In genomic region chr13:104040950-104041349, GRCm38 (mm10) we compare ENCODE assay signal across 16 mouse cellular contexts.
DNase-seq lines count a peak whose midpoint lies in the region; ATAC-seq and TF ChIP-seq lines count a peak whose summit lies in the region.
"Had no signal": no experiment of that assay in that cellular context is flagged by ENCODE, and none has a peak within 500 bp of the region (broad histone marks: within the 10 kb centered on the region; RNA-seq: fewer than 3 reads in every experiment).

No protein-coding gene starts in this region.

- H3K27me3 ChIP-seq in G1E (ENCODE audit: insufficient read depth, low read length), result no peaks in the 10 kb centered on the region
- H3K27me3 ChIP-seq in liver, embryonic 13.5 days, result no peaks in the 10 kb centered on the region
- H3K27me3 ChIP-seq in forebrain, embryonic 10.5 days (ENCODE audit: poor library complexity, severe bottlenecking), result no peaks in the 10 kb centered on the region
- H3K27me3 ChIP-seq in midbrain, embryonic 13.5 days, result no peaks in the 10 kb centered on the region
- H3K27me3 ChIP-seq: embryonic facial prominence, embryonic 13.5 days; lung, embryonic 15.5 days; midbrain, embryonic 15.5 days had no signal

- DNase-seq in 3T3-L1 (ENCODE audit: low read depth, low spot score) (peak; percentile 90), G1E (ENCODE audit: low spot score) (peak; percentile 63)
- peak; percentile 11 for DNase-seq in c-Kit-negative CD71-positive TER-119-positive erythroid progenitor cells, embryonic 14.5 days (ENCODE audit: low read depth, low spot score)
- peak; percentile 23 for DNase-seq in liver, embryonic 13.5 days
- DNase-seq in thymus, postnatal 10 days (ENCODE audit: low spot score in 2 of 2), result no peak
- DNase-seq in forebrain, embryonic 10.5 days (ENCODE audit: extremely low spot score, low spot score), result no peak
- no peak for DNase-seq in cerebellum, postnatal 10 days
- DNase-seq: cerebellum, adult 9-11 months; heart, adult 2 months; left cerebral cortex, postnatal 4 days; right cerebral cortex, adult 18-20 months had no signal

- H3K4me3 ChIP-seq in G1E (ENCODE audit: low read depth, low read length), result no peak overlapping the region; the same call in 1 of the 2 replicates
- no peak overlapping the region for H3K4me3 ChIP-seq in liver, embryonic 13.5 days (replicated peaks)
- H3K4me3 ChIP-seq in forebrain, embryonic 10.5 days, result no peak overlapping the region
- no peak overlapping the region for H3K4me3 ChIP-seq in midbrain, embryonic 13.5 days (replicated peaks)
- H3K4me3 ChIP-seq: embryonic facial prominence, embryonic 13.5 days; heart, adult 2 months; lung, embryonic 15.5 days; midbrain, embryonic 15.5 days had no signal

- TF ChIP-seq CTCF in G1E (IDR thresholded peaks at IDR 0.05; ENCODE audit: low read depth, low read length), result no peak

- 21% methylated on average over 4 of the region's 4 CpGs for WGBS in liver, embryonic 13.5 days (ENCODE audit: insufficient replicate concordance)
- 88% methylated on average over 4 of the region's 4 CpGs for WGBS in forebrain, embryonic 10.5 days
- 89% methylated on average over 4 of the region's 4 CpGs for WGBS in midbrain, embryonic 13.5 days

- H3K9me3 ChIP-seq in G1E (replicated peaks), result no peaks in the 10 kb centered on the region
- H3K9me3 ChIP-seq in liver, embryonic 13.5 days (replicated peaks), result no peaks in the 10 kb centered on the region
- no peaks in the 10 kb centered on the region for H3K9me3 ChIP-seq in forebrain, embryonic 10.5 days
- no peaks in the 10 kb centered on the region for H3K9me3 ChIP-seq in midbrain, embryonic 13.5 days
- H3K9me3 ChIP-seq: embryonic facial prominence, embryonic 13.5 days; lung, embryonic 15.5 days; midbrain, embryonic 15.5 days had no signal

- H3K36me3 ChIP-seq in G1E (replicated peaks), result peaks cover 42% of the 10 kb centered on the region
- no peaks in the 10 kb centered on the region for H3K36me3 ChIP-seq in liver, embryonic 13.5 days
- H3K36me3 ChIP-seq in forebrain, embryonic 10.5 days (replicated peaks), result 0 out of 2 replicates have a peak, but pooled peaks cover 3% of the 10 kb centered on the region
- peaks cover 39% of the 10 kb centered on the region for H3K36me3 ChIP-seq in midbrain, embryonic 13.5 days
- H3K36me3 ChIP-seq: lung, embryonic 15.5 days had no signal

- H3K4me2 ChIP-seq in liver, embryonic 13.5 days, result no peak overlapping the region
- no peak overlapping the region for H3K4me2 ChIP-seq in midbrain, embryonic 13.5 days (replicated peaks)
- H3K4me2 ChIP-seq: embryonic facial prominence, embryonic 13.5 days; lung, embryonic 15.5 days; midbrain, embryonic 15.5 days had no signal

- peak; percentile 83 for ATAC-seq in G1E (ENCODE audit: extremely low read depth, insufficient number of reproducible peaks, low FRiP score, poor library complexity, severe bottlenecking)
- ATAC-seq in liver, embryonic 13.5 days (ENCODE audit: low read depth), result peak; percentile 57
- ATAC-seq in midbrain, embryonic 13.5 days, result no peak
- ATAC-seq: intestine, embryonic 16.5 days; midbrain, embryonic 15.5 days had no signal

- H3K9ac ChIP-seq in liver, embryonic 13.5 days, result no peak overlapping the region
- H3K9ac ChIP-seq in midbrain, embryonic 13.5 days (replicated peaks), result no peak overlapping the region
- H3K9ac ChIP-seq: embryonic facial prominence, embryonic 13.5 days; lung, embryonic 15.5 days; midbrain, embryonic 15.5 days had no signal

- peaks cover 68% of the 10 kb centered on the region for H3K4me1 ChIP-seq in G1E (ENCODE audit: insufficient read depth, low read depth, low read length)
- H3K4me1 ChIP-seq in liver, embryonic 13.5 days (replicated peaks), result peaks cover 68% of the 10 kb centered on the region
- peaks cover 22% of the 10 kb centered on the region for H3K4me1 ChIP-seq in forebrain, embryonic 10.5 days
- H3K4me1 ChIP-seq in midbrain, embryonic 13.5 days (replicated peaks), result peaks cover 7% of the 10 kb centered on the region; the same call in 1 of the 2 replicates
- H3K4me1 ChIP-seq: midbrain, embryonic 15.5 days had no signal

- H3K27ac ChIP-seq in liver, embryonic 13.5 days, result no peak overlapping the region
- no peak overlapping the region for H3K27ac ChIP-seq in forebrain, embryonic 10.5 days
- no peak overlapping the region for H3K27ac ChIP-seq in midbrain, embryonic 13.5 days
- H3K27ac ChIP-seq: embryonic facial prominence, embryonic 13.5 days; heart, adult 2 months; lung, embryonic 15.5 days; midbrain, embryonic 15.5 days had no signal

Comparison
In these comparisons a context has a peak if more than half of its experiments do, and no peak if none do; other contexts are left out.
1. DNase-seq: peak in 3T3-L1 (single experiment), G1E (single experiment), c-Kit-negative CD71-positive TER-119-positive erythroid progenitor cells, embryonic 14.5 days (single experiment) and liver, embryonic 13.5 days (single experiment); none in thymus, postnatal 10 days (0 of 2), forebrain, embryonic 10.5 days (single experiment) and cerebellum, postnatal 10 days (0 of 2).